Mouse (Mus musculus) inflammation-experienced regulatory T-cells, adult 6 months (primary cell): ENCODE measurements around the gene Crybg3. TPM values are rescaled to one million over a fixed set of nuclear protein-coding genes. Genes with fewer than 3 reads are reported as not detected.
A peak's percentile ranks its signal among the peaks of the same experiment; 100 is the strongest.

Source experiments
- ATAC-seq: one replicate; pipeline ENCODE4 v1.8.0; 2017
- polyA plus RNA-seq, 3 experiments: library from polyadenylated mRNA; unstranded; fragments of 100-300 nt; shearing (Covaris generic); gene quantifications; one replicate each; pipeline ENCODE4 v1.2.1; 2017

Gene Crybg3
- polyA plus RNA-seq, 3 experiments from 2014 or later = 14.0 to 15.8 (median 14.6) TPM

DNA sequence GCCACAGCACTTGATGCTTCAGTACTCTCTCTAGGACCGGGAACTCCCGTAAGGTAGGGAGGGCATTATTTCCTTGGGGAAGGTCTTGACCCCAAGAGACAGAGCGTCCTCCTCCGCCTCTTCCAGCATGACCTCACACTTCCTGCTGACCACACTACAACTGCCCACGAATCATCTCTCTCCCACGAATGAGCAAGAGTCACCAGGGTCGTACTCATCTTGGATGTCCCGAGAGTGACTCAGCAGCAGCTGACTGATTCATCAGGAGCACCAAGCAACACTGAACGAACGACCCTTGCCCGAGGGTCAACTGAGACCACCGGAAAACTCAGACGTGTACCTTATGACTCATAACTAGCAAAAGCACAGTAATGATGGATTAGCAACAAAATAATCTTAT, 71.2 kb downstream of the Crybg3 start:
- ATAC-seq = no peak

DNA sequence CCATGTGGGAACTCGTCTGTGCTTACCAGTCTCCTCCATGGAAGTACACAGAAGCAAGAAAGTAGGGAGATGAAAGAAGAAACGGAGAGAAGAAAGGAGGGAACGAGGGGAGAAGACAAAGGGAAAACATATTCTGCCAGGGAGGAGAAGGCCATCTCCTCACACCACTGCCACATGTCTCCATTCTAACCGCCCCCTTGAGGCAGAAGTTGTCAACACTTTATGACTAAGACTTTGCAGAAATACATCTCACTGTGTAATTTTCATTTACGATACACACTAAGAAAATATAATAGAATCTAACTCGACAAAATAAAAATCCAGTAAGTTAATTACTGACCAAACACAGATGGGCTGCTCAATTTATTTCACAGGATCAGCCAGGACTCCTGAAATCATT, 73.8 kb downstream of the Crybg3 start:
- no peak for ATAC-seq

- peak; percentile 59 for ATAC-seq
Measured at GRCm38 (mm10) chr16:59521752-59522423, 78.9 kb downstream of the Crybg3 start.

- ATAC-seq = peak; percentile 93
Measured at GRCm38 (mm10) chr16:59517447-59518219, 83.1 kb downstream of the Crybg3 start.

GRCm38 (mm10) chr16:59516965-59517364, 83.8 kb downstream of the Crybg3 start:
- ATAC-seq = no peak

- no peak for ATAC-seq
Measured at GRCm38 (mm10) chr16:59515169-59515568, 85.6 kb downstream of the Crybg3 start.

GRCm38 (mm10) chr16:59509830-59510229, 90.9 kb downstream of the Crybg3 start:
- no peak for ATAC-seq

- no peak for ATAC-seq
Measured at GRCm38 (mm10) chr16:59499180-59499579, 101.6 kb downstream of the Crybg3 start.

DNA sequence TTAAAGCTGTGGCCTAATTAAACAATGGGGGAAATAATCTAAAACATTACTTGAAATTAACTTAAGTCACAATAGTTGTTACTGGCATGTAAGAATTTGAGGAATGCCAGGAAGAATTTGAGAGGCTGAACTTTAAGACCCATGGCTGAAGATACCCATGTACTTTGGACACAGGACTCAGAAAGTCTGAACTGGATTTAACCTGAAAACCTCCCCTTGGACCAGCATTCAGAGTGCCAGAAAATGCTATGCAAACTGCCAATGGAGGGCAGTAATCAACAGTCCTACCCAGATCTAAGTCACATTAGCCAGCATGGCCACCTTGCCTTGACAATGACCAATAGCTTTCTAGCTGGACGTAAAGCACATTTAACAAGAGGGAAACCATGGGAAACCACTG, 102.8 kb downstream of the Crybg3 start:
- ATAC-seq = no peak

DNA sequence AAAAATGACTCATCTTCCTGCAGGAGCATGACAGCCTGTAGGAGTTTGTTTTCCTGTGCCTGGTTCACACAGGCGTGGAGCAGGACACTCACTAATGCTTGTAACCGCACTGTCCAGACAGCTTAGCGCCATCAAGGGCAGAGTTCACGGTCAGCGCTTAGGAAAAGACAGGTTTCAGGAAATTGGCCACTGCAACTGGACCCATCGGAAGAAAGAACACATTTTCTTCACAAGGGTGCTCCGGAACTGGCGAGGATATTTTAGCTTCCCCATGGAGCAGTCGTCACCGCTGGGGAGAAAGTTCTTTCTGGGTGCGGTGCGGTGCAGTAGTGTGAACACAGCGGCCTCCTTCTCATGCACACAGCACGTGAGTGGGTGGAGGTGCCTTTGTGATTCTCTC, 107.6 kb downstream of the Crybg3 start:
- no peak for ATAC-seq

DNA sequence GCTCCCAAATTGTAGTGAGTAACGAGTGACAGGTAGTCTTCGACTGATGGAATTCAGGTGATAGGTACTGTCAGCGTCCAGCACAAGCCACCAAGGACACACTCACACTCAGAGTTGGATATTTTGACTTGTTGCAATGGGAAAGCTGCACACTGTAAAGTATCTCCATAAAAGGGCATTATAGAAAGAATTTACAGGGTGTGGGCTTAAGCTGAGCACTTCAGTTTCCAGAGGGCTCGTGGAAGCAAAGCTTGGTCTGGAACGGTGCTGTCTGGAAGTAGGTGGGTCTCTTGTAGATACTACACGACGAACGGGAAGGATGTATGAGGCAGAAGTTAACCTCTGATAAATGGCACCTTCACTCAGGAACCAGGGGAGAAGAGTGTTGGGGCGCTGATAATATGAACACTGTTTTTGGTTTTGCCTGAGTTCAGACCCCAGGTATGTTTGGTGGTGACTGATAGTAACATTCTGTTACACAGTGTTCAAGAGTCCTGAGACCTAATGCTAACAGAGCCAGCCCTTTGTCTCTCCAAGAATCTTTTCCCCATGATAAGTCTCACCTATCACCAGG, 112.7 kb downstream of the Crybg3 start:
- no peak for ATAC-seq

GRCm38 (mm10) chr16:59487239-59487638, 113.5 kb downstream of the Crybg3 start:
- no peak for ATAC-seq

DNA sequence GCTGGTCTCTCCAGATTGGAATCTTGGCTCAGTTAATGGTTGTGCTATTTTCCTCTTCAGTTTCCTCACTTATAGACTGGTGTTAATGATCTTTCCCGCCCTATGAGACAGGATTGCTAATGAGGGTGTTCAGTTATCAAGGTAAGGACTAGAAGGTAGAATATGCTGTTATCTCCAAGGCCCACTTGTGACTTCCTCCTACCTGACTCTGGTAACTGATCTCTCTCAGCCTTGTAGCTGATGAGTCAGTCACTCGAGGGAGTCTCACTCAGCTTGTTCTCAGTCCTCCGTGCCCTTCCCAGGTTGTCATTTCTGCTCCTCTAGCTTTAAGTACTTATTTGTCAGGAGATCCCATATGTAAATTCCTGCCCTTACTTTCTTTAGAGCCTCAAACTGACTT, 122.8 kb downstream of the Crybg3 start:
- ATAC-seq = no peak

- ATAC-seq = peak; percentile 49
Measured at GRCm38 (mm10) chr16:59474788-59475187, 126.0 kb downstream of the Crybg3 start.

GRCm38 (mm10) chr16:59472546-59472945, 128.2 kb downstream of the Crybg3 start:
- no peak for ATAC-seq

GRCm38 (mm10) chr16:59471637-59472278, 129.0 kb downstream of the Crybg3 start, which contains the start of gene Riox2:
Riox2 (plus strand) TSS chr16:59471775.
- peak; percentile 62 for ATAC-seq

DNA sequence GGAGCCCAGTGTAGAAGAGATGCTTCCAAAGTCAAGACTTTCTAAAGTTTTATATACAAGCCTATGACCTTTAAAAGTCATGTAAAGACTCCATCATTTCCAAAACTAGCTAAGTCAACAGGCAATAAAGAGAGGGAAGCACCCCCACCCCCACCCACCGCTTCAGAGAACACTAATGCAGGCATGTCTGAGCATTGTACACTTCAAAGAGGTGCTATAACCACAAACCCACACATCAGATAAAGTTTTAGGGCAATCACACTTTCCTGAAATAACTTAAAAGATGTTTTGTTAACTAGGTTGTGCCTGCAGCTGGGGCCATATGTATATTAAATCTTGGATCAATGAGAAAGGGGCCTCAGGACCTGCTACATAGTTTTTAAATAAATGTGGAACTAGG, 130.9 kb downstream of the Crybg3 start:
- peak; percentile 60 for ATAC-seq

DNA sequence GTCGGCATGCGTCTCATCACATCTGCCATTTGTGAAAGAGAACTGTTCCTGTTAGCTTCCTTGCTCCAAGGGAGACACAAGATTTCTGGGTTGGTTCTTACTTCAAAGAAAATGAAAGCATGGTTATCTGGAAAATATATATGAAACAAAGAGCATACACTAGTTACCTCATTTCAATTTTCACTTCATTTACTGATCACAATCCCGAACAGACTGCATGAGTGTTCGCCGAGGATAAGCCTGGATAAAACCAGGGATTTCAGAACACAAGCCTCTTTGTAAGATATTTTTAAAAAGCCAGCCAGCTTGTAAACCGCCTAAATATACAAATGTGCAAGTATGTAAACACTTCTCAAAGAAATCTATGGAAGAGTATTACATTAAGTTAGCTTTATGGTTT, 136.8 kb downstream of the Crybg3 start:
- ATAC-seq = no peak

GRCm38 (mm10) chr16:59463567-59463966, 137.2 kb downstream of the Crybg3 start:
- ATAC-seq = no peak

GRCm38 (mm10) chr16:59459259-59459861, 141.4 kb downstream of the Crybg3 start:
- ATAC-seq = peak; percentile 88

GRCm38 (mm10) chr16:59451813-59452212, 149.0 kb downstream of the Crybg3 start:
- no peak for ATAC-seq

GRCm38 (mm10) chr16:59449092-59449491, 151.7 kb downstream of the Crybg3 start:
- no peak for ATAC-seq

DNA sequence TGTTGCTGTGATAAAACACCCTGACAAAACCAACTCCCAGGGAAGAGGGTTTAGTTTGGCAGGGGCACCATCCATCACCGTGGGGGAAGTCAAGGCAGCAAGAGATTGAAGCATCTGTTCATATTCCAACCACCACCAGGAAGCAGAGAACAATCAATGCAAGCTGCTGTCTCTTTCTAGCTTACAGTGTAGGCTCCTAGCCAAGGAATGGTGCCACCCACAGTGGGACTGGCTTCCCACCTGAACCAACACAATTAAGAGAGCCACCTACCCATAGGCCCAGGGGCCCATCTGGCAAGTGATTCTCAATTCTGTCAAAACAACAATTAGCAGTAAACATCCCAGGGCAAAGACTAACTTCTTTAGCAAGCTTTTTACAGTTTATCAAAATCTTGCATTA, 152.6 kb downstream of the Crybg3 start:
- no peak for ATAC-seq
